Mouse (Mus musculus) embryonic facial prominence, embryonic 11.5 days (tissue): ENCODE measurements around the gene Ndufa10. TPM values are rescaled to one million over a fixed set of nuclear protein-coding genes. Genes with fewer than 3 reads are reported as not detected.
A peak's percentile ranks its signal among the peaks of the same experiment; 100 is the strongest.
"Not testable (repeated sequence)": the region's sequence is repeated elsewhere in the genome, so short reads cannot be mapped to it uniquely, and the experiment has no call there.

Experiments
- ATAC-seq: fragments of 200-750 bp; cut with Nextera tagmentation; replicated peaks from 2 replicates; pipeline ENCODE4 v1.8.0; 2017; ENCODE audit warnings: low read depth; ENCODE audit not compliant: insufficient number of reproducible peaks, low FRiP score, low TSS enrichment
- DNase-seq: peaks from one replicate; pipeline ENCODE4 v3.0.0-alpha.2; 2015; ENCODE audit warnings: low spot score
- H3K27ac ChIP-seq: fragments of 300-500 bp; sonication (generic); replicated peaks from 2 replicates; pipeline ENCODE4 v1.5.1; 2014; ENCODE audit warnings: mild to moderate bottlenecking, low read depth, low read length, control low read depth
- H3K27me3 ChIP-seq: fragments of 300-500 bp; sonication (generic); 2 replicates; pipeline ENCODE4 v1.6.1; 2014; ENCODE audit warnings: mild to moderate bottlenecking, low read length, moderate library complexity, mixed read lengths; ENCODE audit not compliant: control insufficient read depth, insufficient read depth
- H3K36me3 ChIP-seq: fragments of 300-500 bp; sonication (generic); replicated peaks from 2 replicates; pipeline ENCODE4 v1.6.1; 2014; ENCODE audit warnings: low read depth, mild to moderate bottlenecking, low read length, moderate library complexity, mixed read lengths; ENCODE audit not compliant: control insufficient read depth, insufficient read depth
- H3K4me1 ChIP-seq: fragments of 300-500 bp; sonication (generic); 2 replicates; pipeline ENCODE4 v1.6.1; 2014; ENCODE audit warnings: low read length, mixed read lengths; ENCODE audit not compliant: control insufficient read depth, insufficient read depth
- H3K4me2 ChIP-seq: fragments of 300-500 bp; sonication (generic); 2 replicates; pipeline ENCODE4 v1.6.1; 2014; ENCODE audit warnings: low read depth, mild to moderate bottlenecking, control low read depth, low read length, moderate library complexity
- H3K4me3 ChIP-seq: fragments of 300-500 bp; sonication (generic); 2 replicates; pipeline ENCODE4 v1.5.1; 2014; ENCODE audit warnings: low read depth, low read length, control low read depth
- H3K9ac ChIP-seq: fragments of 300-500 bp; sonication (generic); replicated peaks from 2 replicates; pipeline ENCODE4 v1.6.1; 2014; ENCODE audit warnings: mild to moderate bottlenecking, control low read depth, low read length
- H3K9me3 ChIP-seq: fragments of 300-500 bp; sonication (generic); replicated peaks from 2 replicates; pipeline ENCODE4 v1.6.1; 2016; ENCODE audit warnings: mild to moderate bottlenecking, low read length, inconsistent platforms, mixed read lengths; ENCODE audit not compliant: control insufficient read depth
- WGBS: fragments of 180-500 bp; shearing (Covaris S2); extraction: QIAGEN DNeasy Blood & Tissue Kit; methylation state at CpG from one replicate; pipeline ENCODE4 v1.1.7; 2014; 5-methylcytosine and 5-hydroxymethylcytosine counted together
- polyA plus RNA-seq: library from polyadenylated mRNA; unstranded; fragments of >200 nt; fragmentation: Nextera tagmentation; extraction: Ambion mirVana; gene quantifications from 2 replicates; pipeline ENCODE4 v1.2.1, GENCODE M21; 2014

The Ndufa10 gene
- 275 and 332 TPM in 2 replicates for polyA plus RNA-seq

- no peaks in the 10 kb centered on the region for H3K9me3 ChIP-seq
- peak within 1 kb of the TSS; percentile 76 for H3K4me2 ChIP-seq
- H3K27me3 ChIP-seq: no peaks in the 10 kb centered on the region
- peak within 1 kb of the TSS; percentile 67 for H3K9ac ChIP-seq
- peak; percentile 92 for ATAC-seq
- peaks cover 4% of the 10 kb centered on the region for H3K36me3 ChIP-seq
- H3K4me1 ChIP-seq: no peaks in the 10 kb centered on the region
- under 1% methylated on average over 67 of the region's 67 CpGs for WGBS
- peak within 1 kb of the TSS; percentile 59 for H3K4me3 ChIP-seq
- DNase-seq: peak; percentile 92
- H3K27ac ChIP-seq: no peak within 1 kb of the TSS
Observed at GRCm38 (mm10) chr1:92473165-92474041, at the start of gene Ndufa10. Ndufa10 (minus strand) TSS chr1:92473860.

DNA sequence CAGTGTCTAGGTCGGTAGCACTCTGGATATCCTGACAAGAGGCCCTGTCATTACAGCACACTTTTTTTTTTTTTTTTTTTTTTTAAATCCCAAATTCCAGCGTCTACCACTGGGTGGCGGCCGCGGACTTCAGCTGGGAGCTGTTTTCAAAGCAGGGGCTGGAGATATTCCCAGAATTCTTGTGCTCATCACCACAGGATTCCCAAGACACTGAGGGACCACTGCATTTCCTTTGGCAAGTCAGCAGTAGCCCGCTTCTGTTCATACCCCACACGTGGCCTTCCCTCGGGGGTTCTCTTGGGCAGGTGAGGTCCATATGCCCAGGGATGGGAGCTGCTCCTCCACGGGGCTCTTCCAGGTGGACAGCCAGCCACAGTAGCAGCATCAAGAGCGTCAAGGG is 47.7 kb upstream of the Ndufa10 start:
- WGBS: 21% methylated on average over 10 of the region's 10 CpGs
- no peaks in the 10 kb centered on the region for H3K36me3 ChIP-seq
- H3K27me3 ChIP-seq: no peaks in the 10 kb centered on the region
- ATAC-seq: no peak
- H3K4me1 ChIP-seq: no peaks in the 10 kb centered on the region
- no peak overlapping the region for H3K9ac ChIP-seq
- no peak overlapping the region for H3K4me3 ChIP-seq
- H3K27ac ChIP-seq: no peak overlapping the region
- peak; percentile 67 for DNase-seq
- H3K9me3 ChIP-seq: no peaks in the 10 kb centered on the region
- H3K4me2 ChIP-seq: no peak overlapping the region

- Histone ChIP-seq H3K9ac (no peak overlapping the region), H3K4me3 (no peak overlapping the region), H3K27ac (no peak overlapping the region), H3K4me1 (no peaks in the 10 kb centered on the region), H3K9me3 (no peaks in the 10 kb centered on the region), H3K4me2 (no peak overlapping the region), H3K27me3 (no peaks in the 10 kb centered on the region), H3K36me3 (no peaks in the 10 kb centered on the region)
- DNase-seq (no peak), ATAC-seq (no peak)
- 82% methylated on average over 6 of the region's 6 CpGs for WGBS
Observed at GRCm38 (mm10) chr1:92519046-92519445, 45.4 kb upstream of the Ndufa10 start.

DNA sequence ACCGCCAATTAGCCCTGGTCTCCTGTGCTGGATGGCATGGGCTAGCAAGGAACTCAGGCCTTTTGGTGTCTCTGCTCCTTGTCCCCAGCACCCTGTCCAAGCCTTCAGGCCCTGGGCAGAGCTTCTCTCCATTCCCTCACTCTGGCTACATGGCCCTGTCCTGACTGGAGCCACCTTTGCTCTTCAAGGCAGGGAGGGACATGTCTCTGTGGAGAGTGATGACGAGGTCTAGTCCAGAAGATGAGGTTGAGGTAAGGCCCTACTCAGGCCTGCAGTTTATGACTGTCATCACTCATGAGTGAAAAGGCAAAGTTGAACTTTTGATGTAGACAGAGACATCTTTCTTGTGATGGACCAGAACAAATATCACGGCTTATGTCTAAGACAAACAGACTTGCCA is 44.9 kb upstream of the Ndufa10 start, which contains the start of gene Olfr1414:
TSS of gene Olfr1414 (minus strand) at position 101 of the 400 bp plus-strand sequence.
- H3K4me3 ChIP-seq: no peak within 1 kb of the TSS
- ATAC-seq (no peak), DNase-seq (no peak)
- H3K9ac ChIP-seq: no peak within 1 kb of the TSS
- no peaks in the 10 kb centered on the region for H3K9me3 ChIP-seq
- H3K36me3 ChIP-seq: no peaks in the 10 kb centered on the region
- H3K27me3 ChIP-seq: no peaks in the 10 kb centered on the region
- H3K4me1 ChIP-seq: no peaks in the 10 kb centered on the region
- no peak within 1 kb of the TSS for H3K27ac ChIP-seq
- H3K4me2 ChIP-seq: no peak within 1 kb of the TSS
- whole genome bisulfite sequencing: 85% methylated on average over 3 of the region's 3 CpGs

DNA sequence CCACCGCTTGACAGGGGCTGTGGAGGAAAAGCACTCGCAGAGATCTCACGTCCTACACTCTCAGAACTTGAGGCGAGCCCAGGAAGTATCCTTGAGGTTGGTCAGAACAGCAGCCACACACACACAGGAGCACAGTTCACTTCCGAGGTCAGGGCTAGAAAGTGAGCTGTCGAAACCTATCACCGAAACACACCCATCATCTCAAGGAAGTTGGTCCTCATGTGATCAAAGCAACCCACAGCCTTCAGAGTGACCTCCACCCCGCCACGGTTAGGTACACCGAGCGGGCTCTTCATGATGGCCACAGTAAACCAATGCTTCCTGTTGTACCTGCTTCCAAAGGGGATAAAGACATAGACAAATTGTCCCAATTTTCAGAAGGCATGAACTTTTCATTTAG is 41.7 kb upstream of the Ndufa10 start:
- Histone ChIP-seq H3K27me3 (no peaks in the 10 kb centered on the region), H3K4me1 (no peaks in the 10 kb centered on the region), H3K27ac (no peak overlapping the region), H3K4me3 (no peak overlapping the region), H3K9me3 (no peaks in the 10 kb centered on the region), H3K9ac (no peak overlapping the region), H3K36me3 (no peaks in the 10 kb centered on the region), H3K4me2 (no peak overlapping the region)
- no peak for ATAC-seq
- DNase-seq: no peak
- WGBS: 81% methylated on average over 11 of the region's 11 CpGs

DNA sequence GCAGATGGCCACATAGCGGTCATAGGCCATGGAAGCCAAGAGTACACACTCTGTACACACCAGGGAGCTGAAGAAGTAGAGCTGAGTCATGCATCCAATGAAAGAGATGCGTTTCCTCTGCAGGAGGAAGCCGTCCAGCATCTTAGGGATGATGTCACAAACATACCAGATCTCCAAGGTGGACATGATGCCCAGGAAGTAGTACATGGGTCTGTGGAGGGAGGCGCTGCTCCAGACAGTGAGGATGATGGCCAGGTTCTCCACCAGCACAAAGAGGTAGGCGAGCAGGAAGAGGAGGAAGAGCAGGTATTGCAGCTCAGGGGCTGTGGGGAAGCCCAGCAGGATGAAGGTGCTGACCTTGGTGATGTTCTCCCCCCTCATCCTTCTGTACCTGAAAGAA is 38.0 kb upstream of the Ndufa10 start:
- not testable (repeated sequence) for H3K9ac ChIP-seq, H3K36me3 ChIP-seq, H3K9me3 ChIP-seq, H3K4me1 ChIP-seq, DNase-seq, ATAC-seq, H3K27me3 ChIP-seq, H3K27ac ChIP-seq, H3K4me3 ChIP-seq, H3K4me2 ChIP-seq
- WGBS: 91% methylated on average over 5 of the region's 5 CpGs

GRCm38 (mm10) chr1:92496001-92496400 is 22.3 kb upstream of the Ndufa10 start, which contains the start of gene Olfr1415:
Olfr1415 (minus strand) TSS chr1:92496101.
- H3K36me3 ChIP-seq: no peaks in the 10 kb centered on the region
- DNase-seq (no peak), ATAC-seq (no peak)
- no peaks in the 10 kb centered on the region for H3K4me1 ChIP-seq
- H3K27me3 ChIP-seq: no peaks in the 10 kb centered on the region
- no peak within 1 kb of the TSS for H3K27ac ChIP-seq
- no peak within 1 kb of the TSS for H3K4me2 ChIP-seq
- H3K9ac ChIP-seq: no peak within 1 kb of the TSS
- H3K9me3 ChIP-seq: no peaks in the 10 kb centered on the region
- WGBS: 82% methylated on average over 2 of the region's 2 CpGs
- H3K4me3 ChIP-seq: no peak within 1 kb of the TSS

- no peaks in the 10 kb centered on the region for H3K4me1 ChIP-seq
- no peaks in the 10 kb centered on the region for H3K27me3 ChIP-seq
- no peak within 1 kb of the TSS for H3K4me3 ChIP-seq
- no peak for ATAC-seq
- no peak within 1 kb of the TSS for H3K9ac ChIP-seq
- no peaks in the 10 kb centered on the region for H3K9me3 ChIP-seq
- no peak for DNase-seq
- no peaks in the 10 kb centered on the region for H3K36me3 ChIP-seq
- no peak within 1 kb of the TSS for H3K4me2 ChIP-seq
- H3K27ac ChIP-seq: no peak within 1 kb of the TSS
Observed at GRCm38 (mm10) chr1:92485013-92485412, 11.4 kb upstream of the Ndufa10 start, which contains the start of gene Olfr1416. Olfr1416 (minus strand) TSS chr1:92485113.
